Mouse (Mus musculus): ENCODE data around the gene Prickle4. TPM values are rescaled to one million over a fixed set of nuclear protein-coding genes. Genes with fewer than 3 reads are reported as not detected.

Gene Prickle4
- polyA plus RNA-seq, 1 experiment from 2014 or later, result 2.1 TPM

GRCm38 (mm10) chr17:47682836-47683235 lies 11.7 kb downstream of the Prickle4 start:
- no peak for DNase-seq (ENCODE audit: low spot score)
- H3K9ac ChIP-seq, result no peak overlapping the region
- H3K4me2 ChIP-seq (replicated peaks), result no peak overlapping the region
- H3K27me3 ChIP-seq (ENCODE audit: control insufficient read depth, insufficient read depth, low read length), result no peaks in the 10 kb centered on the region
- 78% methylated on average over 4 of the region's 4 CpGs for WGBS
- H3K4me1 ChIP-seq (replicated peaks; ENCODE audit: control insufficient read depth, insufficient read depth, low read length), result peaks cover 8% of the 10 kb centered on the region; the same call in 1 of the 2 replicates
- no peak overlapping the region for H3K4me3 ChIP-seq (replicated peaks; ENCODE audit: low read length)
- no peak overlapping the region for H3K27ac ChIP-seq
- H3K9me3 ChIP-seq (ENCODE audit: control insufficient read depth, low read length), result no peaks in the 10 kb centered on the region
- ATAC-seq (ENCODE audit: low FRiP score), result no peak
- peaks cover 80% of the 10 kb centered on the region for H3K36me3 ChIP-seq (replicated peaks; ENCODE audit: control insufficient read depth, insufficient read depth)

DNA sequence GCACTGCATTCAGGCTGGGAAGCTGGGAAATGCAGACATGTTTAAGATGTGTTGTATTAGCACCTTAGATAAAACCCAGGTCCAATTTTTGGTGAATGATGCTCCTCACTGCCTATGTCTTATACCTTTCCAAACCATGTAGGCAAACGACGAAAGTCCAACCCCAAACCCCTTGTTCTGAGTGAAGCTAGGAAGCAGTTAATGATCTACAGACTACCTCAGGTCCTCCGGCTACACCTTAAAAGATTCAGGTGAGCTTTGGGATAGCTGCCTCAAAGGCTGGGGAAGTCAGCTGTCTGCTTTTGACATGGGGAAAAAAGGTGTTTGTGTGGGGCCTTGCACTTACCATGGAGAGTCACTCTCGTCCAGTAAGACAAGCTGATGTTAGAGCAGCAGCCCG lies 15.8 kb downstream of the Prickle4 start:
- Histone ChIP-seq H3K27me3 (ENCODE audit: control insufficient read depth, insufficient read depth, low read length) (no peaks in the 10 kb centered on the region), H3K4me1 (replicated peaks; ENCODE audit: control insufficient read depth, insufficient read depth, low read length) (no peaks in the 10 kb centered on the region), H3K9ac (no peak overlapping the region), H3K27ac (no peak overlapping the region), H3K9me3 (ENCODE audit: control insufficient read depth, low read length) (no peaks in the 10 kb centered on the region), H3K4me2 (replicated peaks) (no peak overlapping the region), H3K36me3 (replicated peaks; ENCODE audit: control insufficient read depth, insufficient read depth) (peaks cover 79% of the 10 kb centered on the region), H3K4me3 (replicated peaks; ENCODE audit: low read length) (no peak overlapping the region)
- DNase-seq (ENCODE audit: low spot score) (no peak), ATAC-seq (ENCODE audit: low FRiP score) (no peak)
- 88% methylated on average over 5 of the region's 5 CpGs for WGBS

DNA sequence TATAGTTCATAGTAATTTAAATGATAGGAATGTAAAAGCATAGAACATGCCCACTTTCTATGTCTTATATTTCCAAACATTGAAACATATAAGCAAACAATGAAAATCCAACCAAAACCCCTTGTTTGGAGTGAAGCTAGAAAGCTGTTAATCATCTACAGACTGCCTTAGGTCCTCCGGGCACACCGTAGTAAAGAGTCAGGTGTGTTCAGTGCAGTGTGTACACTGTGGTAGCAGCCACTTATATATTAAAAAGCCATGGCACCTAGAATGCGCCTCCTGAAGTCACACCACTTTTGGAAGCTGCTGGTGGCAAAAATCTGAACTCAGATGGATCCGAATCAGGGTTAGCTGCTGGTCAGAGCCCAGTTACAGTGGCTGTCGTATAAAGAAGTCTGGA lies 16.3 kb downstream of the Prickle4 start:
- Histone ChIP-seq H3K27me3 (ENCODE audit: control insufficient read depth, insufficient read depth, low read length) (no peaks in the 10 kb centered on the region), H3K4me2 (replicated peaks) (no peak overlapping the region), H3K4me1 (replicated peaks; ENCODE audit: control insufficient read depth, insufficient read depth, low read length) (no peaks in the 10 kb centered on the region), H3K4me3 (replicated peaks; ENCODE audit: low read length) (no peak overlapping the region), H3K9ac (no peak overlapping the region), H3K36me3 (replicated peaks; ENCODE audit: control insufficient read depth, insufficient read depth) (peaks cover 75% of the 10 kb centered on the region), H3K9me3 (ENCODE audit: control insufficient read depth, low read length) (no peaks in the 10 kb centered on the region), H3K27ac (no peak overlapping the region)
- DNase-seq (ENCODE audit: low spot score) (no peak), ATAC-seq (ENCODE audit: low FRiP score) (no peak)
- 95% methylated on average over 5 of the region's 5 CpGs for WGBS

- H3K27me3 ChIP-seq (ENCODE audit: control insufficient read depth, insufficient read depth, low read length), result 0 out of 2 replicates have a peak, but pooled peaks cover 5% of the 10 kb centered on the region
- no peak overlapping the region for H3K4me2 ChIP-seq (replicated peaks)
- H3K27ac ChIP-seq, result no peak overlapping the region
- peaks cover 6% of the 10 kb centered on the region; the same call in 1 of the 2 replicates for H3K4me1 ChIP-seq (replicated peaks; ENCODE audit: control insufficient read depth, insufficient read depth, low read length)
- 18% methylated on average over 9 of the region's 9 CpGs for WGBS
- peak; percentile 93 for DNase-seq (ENCODE audit: low spot score)
- no peaks in the 10 kb centered on the region for H3K9me3 ChIP-seq (ENCODE audit: control insufficient read depth, low read length)
- H3K36me3 ChIP-seq (replicated peaks; ENCODE audit: control insufficient read depth, insufficient read depth), result peaks cover 58% of the 10 kb centered on the region
- no peak overlapping the region for H3K4me3 ChIP-seq (replicated peaks; ENCODE audit: low read length)
- H3K9ac ChIP-seq, result no peak overlapping the region
- no peak for ATAC-seq (ENCODE audit: low FRiP score)
These were observed 18.0 kb downstream of the Prickle4 start for GRCm38 (mm10) chr17:47676581-47676980.

DNA sequence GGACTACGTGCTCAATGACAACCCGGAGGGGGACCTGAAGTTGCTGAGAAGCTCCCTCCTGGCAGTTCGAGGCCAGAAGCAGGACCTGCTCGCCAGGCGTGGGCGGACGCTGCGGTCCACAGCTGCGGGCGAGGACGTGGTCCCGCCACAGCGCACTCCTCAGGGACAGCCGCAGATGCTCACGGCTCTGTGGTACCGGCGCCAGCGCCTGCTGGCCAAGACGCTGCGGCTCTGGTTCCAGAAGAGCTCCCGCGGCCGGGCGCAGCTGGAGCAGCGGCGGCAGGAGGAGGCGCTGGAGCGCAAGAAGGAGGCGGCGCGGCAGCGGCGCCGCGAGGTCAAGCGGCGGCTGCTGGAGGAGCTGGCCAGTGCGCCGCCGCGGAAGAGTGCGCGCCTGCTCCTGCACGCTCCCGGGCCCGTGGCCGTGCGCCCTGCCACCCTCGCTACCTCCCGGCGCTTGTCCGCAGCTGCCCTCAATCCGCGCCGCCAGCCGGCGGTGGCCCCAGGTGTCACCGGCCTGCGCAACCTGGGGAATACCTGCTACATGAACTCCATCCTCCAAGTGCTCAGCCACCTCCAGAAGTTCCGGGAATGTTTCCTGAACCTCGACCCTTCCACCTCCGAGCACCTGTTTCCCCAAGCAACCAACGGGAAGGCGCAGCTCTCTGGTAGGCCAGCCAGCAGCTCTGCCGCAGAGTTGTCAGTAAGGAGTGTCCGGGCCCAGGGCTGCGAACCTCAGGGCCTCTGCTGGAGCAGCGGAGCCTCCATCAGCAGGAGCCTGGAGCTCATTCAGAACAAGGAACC lies 22.0 kb downstream of the Prickle4 start:
- WGBS, result 4% methylated on average over 68 of the region's 68 CpGs
- H3K27ac ChIP-seq, result no peak overlapping the region
- peak overlapping the region; percentile 45; the same call in 1 of the 2 replicates for H3K9ac ChIP-seq
- H3K9me3 ChIP-seq (ENCODE audit: control insufficient read depth, low read length), result no peaks in the 10 kb centered on the region
- peak; percentile 57 for ATAC-seq (ENCODE audit: low FRiP score)
- DNase-seq (ENCODE audit: low spot score), result peak; percentile 64
- peak overlapping the region; percentile 27 for H3K4me3 ChIP-seq (replicated peaks; ENCODE audit: low read length)
- peaks cover 19% of the 10 kb centered on the region for H3K36me3 ChIP-seq (replicated peaks; ENCODE audit: control insufficient read depth, insufficient read depth)
- peaks cover 13% of the 10 kb centered on the region for H3K4me1 ChIP-seq (replicated peaks; ENCODE audit: control insufficient read depth, insufficient read depth, low read length)
- 0 out of 2 replicates have a peak, but pooled peaks cover 5% of the 10 kb centered on the region for H3K27me3 ChIP-seq (ENCODE audit: control insufficient read depth, insufficient read depth, low read length)
- H3K4me2 ChIP-seq (replicated peaks), result peak overlapping the region; percentile 68

DNA sequence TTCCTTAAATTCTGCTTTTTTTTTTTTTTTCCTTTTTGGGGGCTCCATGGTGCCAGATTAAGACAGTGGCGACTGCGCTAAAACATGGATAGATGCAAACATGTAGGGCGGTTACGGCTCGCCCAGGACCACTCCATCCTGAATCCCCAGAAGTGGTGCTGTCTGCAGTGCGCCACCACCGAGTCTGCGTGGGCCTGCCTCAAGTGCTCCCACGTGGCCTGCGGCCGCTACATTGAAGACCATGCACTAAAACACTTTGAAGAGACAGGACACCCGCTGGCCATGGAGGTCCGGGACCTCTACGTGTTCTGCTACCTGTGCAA lies 22.6 kb downstream of the Prickle4 start:
- peak overlapping the region; percentile 27 for H3K4me3 ChIP-seq (replicated peaks; ENCODE audit: low read length)
- no peak for DNase-seq (ENCODE audit: low spot score)
- peak; percentile 46 for ATAC-seq (ENCODE audit: low FRiP score)
- H3K4me1 ChIP-seq (replicated peaks; ENCODE audit: control insufficient read depth, insufficient read depth, low read length), result peaks cover 13% of the 10 kb centered on the region
- H3K4me2 ChIP-seq (replicated peaks), result peak overlapping the region; percentile 68
- H3K27me3 ChIP-seq (ENCODE audit: control insufficient read depth, insufficient read depth, low read length), result 0 out of 2 replicates have a peak, but pooled peaks cover 5% of the 10 kb centered on the region
- 15% methylated on average over 14 of the region's 14 CpGs for WGBS
- no peaks in the 10 kb centered on the region for H3K9me3 ChIP-seq (ENCODE audit: control insufficient read depth, low read length)
- peaks cover 14% of the 10 kb centered on the region for H3K36me3 ChIP-seq (replicated peaks; ENCODE audit: control insufficient read depth, insufficient read depth)
- peak overlapping the region; percentile 45; the same call in 1 of the 2 replicates for H3K9ac ChIP-seq
- H3K27ac ChIP-seq, result no peak overlapping the region

- Histone ChIP-seq H3K4me3 (replicated peaks; ENCODE audit: low read length) (no peak overlapping the region), H3K27me3 (ENCODE audit: control insufficient read depth, insufficient read depth, low read length) (0 out of 2 replicates have a peak, but pooled peaks cover 5% of the 10 kb centered on the region), H3K4me2 (replicated peaks) (no peak overlapping the region), H3K9ac (no peak overlapping the region), H3K4me1 (replicated peaks; ENCODE audit: control insufficient read depth, insufficient read depth, low read length) (peaks cover 13% of the 10 kb centered on the region), H3K9me3 (ENCODE audit: control insufficient read depth, low read length) (no peaks in the 10 kb centered on the region), H3K36me3 (replicated peaks; ENCODE audit: control insufficient read depth, insufficient read depth) (no peaks in the 10 kb centered on the region; the same call in 1 of the 2 replicates), H3K27ac (no peak overlapping the region)
- DNase-seq (ENCODE audit: low spot score) (no peak), ATAC-seq (ENCODE audit: low FRiP score) (no peak)
- whole genome bisulfite sequencing, result 44% methylated on average over 4 of the region's 4 CpGs
These were observed 25.4 kb downstream of the Prickle4 start for GRCm38 (mm10) chr17:47669166-47669565.

- 83% methylated on average over 7 of the region's 7 CpGs for WGBS
- H3K4me2 ChIP-seq (replicated peaks), result no peak overlapping the region
- ATAC-seq (ENCODE audit: low FRiP score), result no peak
These were observed 30.1 kb downstream of the Prickle4 start for GRCm38 (mm10) chr17:47664474-47664873.

DNA sequence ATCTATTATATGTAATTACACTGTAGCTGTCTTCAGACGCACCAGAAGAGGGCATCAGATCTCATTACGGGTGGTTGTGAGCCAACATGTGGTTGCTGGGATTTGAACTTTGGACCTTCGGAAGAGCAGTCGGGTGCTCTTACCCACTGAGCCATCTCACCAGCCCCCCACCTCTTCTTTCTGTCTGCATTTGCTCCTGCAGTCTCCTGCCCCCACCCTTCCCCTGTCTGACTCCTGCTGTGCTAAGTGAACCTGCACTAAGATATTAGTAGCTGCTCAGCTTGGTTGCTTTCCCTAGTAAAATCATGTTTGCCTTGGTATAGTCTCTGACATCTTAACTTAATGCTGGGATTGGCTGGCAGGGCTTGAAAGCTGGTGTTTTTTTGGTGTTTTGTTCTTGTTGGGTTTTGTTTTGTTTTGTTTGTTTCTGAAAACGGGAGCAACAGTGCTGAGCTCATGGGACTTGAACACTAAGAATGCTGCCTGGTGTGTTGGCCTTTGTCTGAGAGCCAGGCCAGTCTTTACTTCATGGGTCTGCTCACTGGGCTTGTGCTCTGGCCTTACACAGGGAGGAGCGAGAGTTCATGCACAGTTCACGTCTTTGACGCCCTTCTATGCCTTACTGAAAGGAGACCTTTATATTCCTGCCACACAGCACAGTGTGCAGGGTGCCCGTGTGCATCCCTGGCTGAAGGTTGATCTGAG lies 31.4 kb downstream of the Prickle4 start:
- Histone ChIP-seq H3K9me3 (ENCODE audit: control insufficient read depth, low read length) (no peaks in the 10 kb centered on the region), H3K27ac (no peak overlapping the region), H3K27me3 (ENCODE audit: control insufficient read depth, insufficient read depth, low read length) (no peaks in the 10 kb centered on the region), H3K4me2 (replicated peaks) (no peak overlapping the region), H3K36me3 (replicated peaks; ENCODE audit: control insufficient read depth, insufficient read depth) (0 out of 2 replicates have a peak, but pooled peaks cover 4% of the 10 kb centered on the region), H3K4me3 (replicated peaks; ENCODE audit: low read length) (no peak overlapping the region), H3K9ac (no peak overlapping the region), H3K4me1 (replicated peaks; ENCODE audit: control insufficient read depth, insufficient read depth, low read length) (no peaks in the 10 kb centered on the region)
- no peak for ATAC-seq (ENCODE audit: low FRiP score)
- 26% methylated on average over 9 of the region's 9 CpGs for WGBS
- no peak for DNase-seq (ENCODE audit: low spot score)

More at GRCm38 (mm10) chr17:47664474-47664873, 30.1 kb downstream of the Prickle4 start:
- no peak overlapping the region for H3K9ac ChIP-seq
- H3K36me3 ChIP-seq (replicated peaks; ENCODE audit: control insufficient read depth, insufficient read depth), result 0 out of 2 replicates have a peak, but pooled peaks cover 1% of the 10 kb centered on the region
- H3K9me3 ChIP-seq (ENCODE audit: control insufficient read depth, low read length), result no peaks in the 10 kb centered on the region
- no peak overlapping the region for H3K4me3 ChIP-seq (replicated peaks; ENCODE audit: low read length)
- DNase-seq (ENCODE audit: low spot score), result no peak
- no peak overlapping the region for H3K27ac ChIP-seq
- peaks cover 6% of the 10 kb centered on the region for H3K4me1 ChIP-seq (replicated peaks; ENCODE audit: control insufficient read depth, insufficient read depth, low read length)
- H3K27me3 ChIP-seq (ENCODE audit: control insufficient read depth, insufficient read depth, low read length), result no peaks in the 10 kb centered on the region
